Mouse (Mus musculus) testis, postnatal 14 days (tissue): ENCODE results near the gene Alyref.
A peak's percentile ranks its signal among the peaks of the same experiment; 100 is the strongest.

ENCODE experiments used
- DNase-seq: peaks from one replicate; pipeline ENCODE4 v3.0.0; 2021; ENCODE audit warnings: low spot score

The Alyref gene

GRCm38 (mm10) chr11:120598283-120598989, at the start of gene Alyref, which contains the start of gene Anapc11:
Gene Alyref, minus strand, starts transcription at chr11:120598365.
Gene Anapc11, plus strand, starts transcription at chr11:120598421.
- DNase-seq: peak; percentile 93

GRCm38 (mm10) chr11:120647047-120647830, 49.1 kb upstream of the Alyref start:
- DNase-seq: peak; percentile 7

DNA sequence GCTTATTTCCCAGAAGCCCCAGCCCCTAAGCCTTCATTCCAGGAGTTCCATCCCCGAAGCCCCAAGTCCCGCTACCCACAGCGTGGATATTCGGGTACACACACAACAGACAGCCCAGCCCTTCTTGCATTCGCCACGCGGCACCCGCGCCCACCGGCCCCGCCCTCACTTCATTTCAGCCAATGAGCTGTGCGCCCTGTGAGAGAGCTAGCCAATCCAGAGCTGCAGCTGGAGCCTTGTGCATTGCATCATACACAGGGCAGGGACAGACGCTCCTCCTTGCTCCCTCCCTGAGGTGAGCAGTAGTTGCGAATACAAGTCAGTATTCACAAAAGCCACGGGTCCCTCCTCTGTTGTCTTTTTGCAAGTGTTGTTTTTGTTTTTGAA, 45.4 kb upstream of the Alyref start, which contains the start of gene Pycr1:
Gene Pycr1, minus strand, starts transcription at position 169 of the 387 bp plus-strand sequence.
- DNase-seq: peak; percentile 90

GRCm38 (mm10) chr11:120642939-120643600, 44.9 kb upstream of the Alyref start:
- no peak for DNase-seq

DNA sequence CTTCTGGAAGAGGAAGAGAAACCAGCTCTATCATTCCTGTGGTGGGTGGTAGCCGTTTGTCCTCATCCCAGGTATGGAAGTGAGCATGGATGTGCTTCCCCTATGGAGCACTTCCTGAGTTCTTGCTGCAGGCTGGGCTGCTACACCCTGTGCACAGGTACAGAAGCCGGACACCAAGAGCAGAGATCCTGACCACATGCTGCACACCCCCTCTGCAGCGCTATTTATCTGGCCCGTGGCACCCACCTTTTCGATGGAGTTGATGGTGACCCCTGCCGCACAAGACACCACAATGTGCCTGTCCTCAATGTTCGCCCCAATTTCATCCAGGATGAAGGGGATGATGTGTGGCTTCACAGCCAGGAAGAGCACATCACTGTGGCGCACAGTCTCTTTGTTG, 43.7 kb upstream of the Alyref start:
- DNase-seq: no peak

DNA sequence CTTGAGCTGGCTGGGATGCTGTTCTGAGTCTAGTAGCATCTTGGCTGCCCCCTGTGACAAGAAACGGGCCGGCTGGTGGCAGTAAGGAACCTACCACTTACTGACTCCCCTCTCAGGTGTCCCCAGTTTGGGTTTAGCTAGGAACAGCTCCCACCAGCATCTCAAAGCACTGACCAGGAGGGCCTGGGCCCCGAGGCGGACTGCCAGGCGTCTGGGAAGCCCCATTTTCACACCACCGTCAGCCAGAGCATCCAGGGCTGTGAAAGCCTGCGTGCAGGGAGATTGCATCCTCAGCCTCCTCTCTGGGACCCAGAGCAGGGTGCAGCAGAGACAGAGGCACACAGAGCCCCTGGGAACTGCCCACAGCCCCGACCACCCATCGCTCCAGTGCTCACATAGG, 43.1 kb upstream of the Alyref start:
- no peak for DNase-seq

DNA sequence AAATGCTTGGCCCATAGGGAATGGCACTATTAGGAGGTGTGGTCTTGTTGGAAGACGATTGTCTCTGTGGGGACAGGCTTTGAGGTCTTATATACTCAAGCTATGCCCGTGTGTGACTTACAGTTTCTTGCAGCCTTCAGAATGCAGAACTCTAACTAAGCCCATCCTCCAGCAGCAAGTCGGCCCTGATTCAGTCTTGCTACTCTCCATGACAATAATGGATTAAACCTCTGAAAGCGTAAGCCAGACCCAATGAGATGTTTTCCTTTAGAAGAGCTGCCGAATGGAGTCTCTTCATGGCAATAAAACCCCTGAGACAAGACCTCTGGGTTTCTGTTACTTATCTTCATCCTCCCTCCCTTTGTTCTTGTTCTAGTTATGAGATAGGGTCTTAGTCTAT, 36.6 kb upstream of the Alyref start:
- DNase-seq: no peak

- DNase-seq: peak; percentile 93
These were observed 35.6 kb upstream of the Alyref start, which contains the start of gene Mafg for GRCm38 (mm10) chr11:120633520-120634343. Gene Mafg, minus strand, starts transcription at chr11:120633600.

GRCm38 (mm10) chr11:120632559-120633519, 34.7 kb upstream of the Alyref start:
- peak; percentile 75 for DNase-seq

DNA sequence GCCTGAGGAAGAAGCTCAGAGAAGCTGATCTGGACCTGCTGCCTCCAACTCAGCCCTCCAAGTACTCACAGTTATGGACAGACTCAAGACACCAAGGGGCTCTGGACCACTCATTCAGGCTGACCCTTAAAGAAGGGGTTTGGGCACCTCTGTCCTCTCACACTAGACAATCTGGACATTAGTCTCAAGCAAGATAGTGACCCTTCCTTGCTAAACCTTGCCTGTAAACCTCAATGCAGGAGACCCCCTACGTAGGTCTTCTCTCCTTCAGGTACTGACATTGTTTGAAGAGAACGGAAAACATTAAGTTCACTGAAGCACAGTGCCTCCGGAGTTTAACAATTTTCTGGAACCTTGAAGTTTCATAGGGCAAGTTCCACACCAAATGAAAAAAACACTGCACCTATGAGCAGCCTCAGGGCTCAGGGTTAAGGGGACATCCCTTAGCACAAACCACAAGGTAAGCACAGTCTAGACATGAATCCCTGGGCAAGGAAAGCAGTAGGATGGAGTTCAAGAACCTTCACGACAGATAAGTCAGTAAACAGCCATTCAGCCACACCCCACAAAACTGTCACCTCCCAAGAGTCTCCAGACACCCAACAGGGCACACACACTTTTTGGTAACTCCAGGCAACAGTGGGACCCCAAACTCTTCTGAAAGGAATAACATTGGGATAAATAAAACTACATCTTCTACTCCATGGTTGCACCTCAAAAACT, 33.7 kb upstream of the Alyref start:
- DNase-seq: no peak

- DNase-seq: no peak
These were observed 32.9 kb upstream of the Alyref start for GRCm38 (mm10) chr11:120630881-120631725.

DNA sequence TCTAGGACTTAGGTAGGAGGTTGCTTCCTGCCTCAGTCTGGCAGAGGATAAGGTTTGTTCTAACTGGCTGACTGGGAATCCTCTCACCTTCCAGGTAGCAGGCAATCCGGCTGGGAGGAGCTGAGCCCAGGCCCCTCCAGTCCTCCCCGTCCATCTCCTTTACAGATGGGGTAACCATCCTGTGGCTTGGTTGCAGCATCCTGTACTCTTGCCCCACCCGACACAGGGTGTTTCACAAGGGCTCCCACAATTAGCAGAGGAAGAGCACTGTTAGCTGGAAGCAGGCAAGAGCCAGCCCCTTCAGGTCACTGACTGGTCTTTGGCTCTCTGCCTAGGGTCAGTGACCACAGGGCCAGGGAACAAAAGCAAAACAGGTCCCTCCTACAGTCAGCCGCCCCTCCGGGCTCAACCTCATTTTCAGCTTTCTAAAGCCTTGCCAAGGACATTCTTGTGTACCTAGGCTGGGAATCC, 32.3 kb upstream of the Alyref start:
- no peak for DNase-seq

GRCm38 (mm10) chr11:120629911-120630310, 31.7 kb upstream of the Alyref start:
- DNase-seq: no peak

DNA sequence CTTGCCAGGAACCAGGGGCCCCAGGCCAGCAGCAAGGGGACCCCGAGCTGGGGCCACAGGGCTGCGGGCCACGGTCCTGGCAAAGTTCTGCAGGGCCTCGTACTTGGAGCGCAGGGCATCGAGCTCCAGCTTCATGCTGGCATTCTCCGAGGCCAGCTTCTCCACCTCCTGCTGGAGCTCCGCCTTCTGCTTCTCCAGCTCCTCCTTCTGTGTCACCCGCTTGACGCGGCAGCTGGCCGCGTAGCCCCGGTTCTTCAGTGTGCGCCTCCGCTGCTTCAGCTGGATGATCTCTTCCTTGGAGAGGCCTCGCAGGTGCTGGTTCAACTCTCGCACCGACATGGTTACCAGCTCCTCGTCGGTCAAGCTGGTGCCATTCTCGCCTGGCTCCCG, 31.2 kb upstream of the Alyref start:
- DNase-seq: no peak

DNA sequence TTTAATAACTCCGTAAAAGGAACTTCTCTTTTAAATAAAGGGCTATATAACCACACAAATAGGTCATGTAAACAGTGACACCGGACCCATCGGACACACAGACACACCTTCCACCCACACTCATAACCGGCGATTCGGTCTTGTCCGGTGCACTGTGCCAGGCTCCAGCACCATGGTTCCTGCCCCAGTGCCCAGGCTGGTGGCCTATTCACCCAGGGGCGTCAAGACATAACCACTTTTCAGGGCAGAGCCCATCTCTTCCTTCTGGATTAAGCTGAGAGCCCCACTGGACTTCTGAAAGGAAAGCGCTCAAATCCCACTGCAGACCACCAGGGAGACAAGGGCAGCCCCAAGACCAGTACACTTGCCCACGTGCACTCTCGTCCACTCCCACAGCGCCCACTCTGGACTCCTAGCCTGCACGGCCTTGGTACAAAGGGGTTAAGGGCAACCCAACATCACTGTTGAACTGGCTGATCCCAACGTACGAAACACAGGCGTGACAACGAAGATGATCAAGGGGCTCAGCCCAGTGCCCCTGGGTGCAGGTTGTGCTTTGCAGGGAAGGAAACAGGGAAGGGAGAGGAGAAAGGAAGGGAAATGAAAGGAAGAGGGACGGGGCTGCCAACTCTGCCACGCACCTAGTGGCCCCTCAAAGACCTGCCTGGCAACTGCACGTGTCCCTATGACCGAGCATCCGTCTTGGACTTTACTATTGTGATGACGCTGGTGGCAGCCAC, 30.6 kb upstream of the Alyref start:
- no peak for DNase-seq

DNA sequence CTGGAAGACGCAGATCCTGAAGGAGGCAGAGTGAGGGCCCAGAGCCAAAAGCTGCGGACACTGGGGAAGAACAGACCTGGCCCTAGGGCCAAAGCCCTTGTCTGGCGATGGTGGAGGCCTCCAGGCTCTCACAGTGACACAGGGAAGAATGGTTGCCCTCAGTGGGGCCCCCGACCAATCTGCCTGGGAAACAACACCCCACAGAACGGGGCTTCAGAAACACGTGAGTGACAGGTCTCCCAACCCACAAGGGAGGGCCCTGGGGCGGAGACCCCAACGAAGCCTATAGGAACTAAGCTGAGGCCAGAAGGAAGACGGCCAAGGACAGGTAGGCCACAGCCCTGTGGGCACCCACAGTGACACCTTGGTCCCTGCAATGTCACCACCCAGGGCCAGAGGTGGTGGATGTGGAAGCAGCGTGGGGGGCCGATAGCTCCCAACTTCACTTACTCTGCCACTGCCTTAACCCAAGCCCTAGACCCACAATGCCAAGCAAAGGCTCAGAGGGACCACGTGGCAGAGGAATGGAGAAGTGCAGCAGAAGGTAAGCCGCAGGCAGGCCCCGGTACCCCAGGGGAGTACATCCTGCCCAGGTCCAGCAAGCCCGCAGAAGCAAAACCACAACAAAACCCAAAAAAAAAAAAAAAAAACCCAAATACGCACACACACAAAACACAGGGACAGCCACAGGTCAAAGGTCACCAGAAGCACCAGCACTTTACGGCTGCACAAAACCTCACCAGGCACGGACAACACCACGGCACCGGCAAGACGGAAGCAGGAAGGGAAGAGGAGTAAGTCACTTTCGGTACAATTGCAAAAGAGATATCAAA, 29.5 kb upstream of the Alyref start:
- DNase-seq: no peak

GRCm38 (mm10) chr11:120626785-120627467, 28.8 kb upstream of the Alyref start:
- DNase-seq: no peak
